Mouse (Mus musculus) embryo, embryonic 11 days (tissue): ENCODE data around the gene Dnmt3a.
A peak's percentile ranks its signal among the peaks of the same experiment; 100 is the strongest.

ENCODE experiments used
- DNase-seq: peaks from one replicate; pipeline ENCODE4 v3.0.0-alpha.2; 2015

Dnmt3a gene

GRCm38 (mm10) chr12:3856748-3857147 lies 50.9 kb downstream of the Dnmt3a start:
- no peak for DNase-seq

GRCm38 (mm10) chr12:3857231-3857630 lies 51.4 kb downstream of the Dnmt3a start:
- DNase-seq = no peak

- DNase-seq = no peak
Measured at GRCm38 (mm10) chr12:3857773-3858172, 52.0 kb downstream of the Dnmt3a start.

GRCm38 (mm10) chr12:3858754-3859153 lies 52.9 kb downstream of the Dnmt3a start:
- DNase-seq = no peak

- no peak for DNase-seq
Measured at GRCm38 (mm10) chr12:3859545-3859944, 53.7 kb downstream of the Dnmt3a start.

- no peak for DNase-seq
Measured at GRCm38 (mm10) chr12:3860005-3860404, 54.2 kb downstream of the Dnmt3a start.

- DNase-seq = no peak
Measured at GRCm38 (mm10) chr12:3861665-3862228, 55.9 kb downstream of the Dnmt3a start.

- no peak for DNase-seq
Measured at GRCm38 (mm10) chr12:3862253-3862652, 56.4 kb downstream of the Dnmt3a start.

- no peak for DNase-seq
Measured at GRCm38 (mm10) chr12:3864208-3864607, 58.4 kb downstream of the Dnmt3a start.

GRCm38 (mm10) chr12:3865594-3865993 lies 59.8 kb downstream of the Dnmt3a start:
- DNase-seq = no peak

GRCm38 (mm10) chr12:3866654-3867370 lies 61.0 kb downstream of the Dnmt3a start:
- DNase-seq = no peak

- no peak for DNase-seq
Measured at GRCm38 (mm10) chr12:3868115-3868514, 62.3 kb downstream of the Dnmt3a start.

- DNase-seq = no peak
Measured at GRCm38 (mm10) chr12:3868676-3869458, 63.1 kb downstream of the Dnmt3a start.

GRCm38 (mm10) chr12:3870024-3870423 lies 64.2 kb downstream of the Dnmt3a start:
- DNase-seq = no peak

- peak; percentile 62 for DNase-seq
Measured at GRCm38 (mm10) chr12:3870859-3871462, 65.2 kb downstream of the Dnmt3a start.

GRCm38 (mm10) chr12:3871637-3872036 lies 65.8 kb downstream of the Dnmt3a start:
- peak; percentile 71 for DNase-seq

- DNase-seq = no peak
Measured at GRCm38 (mm10) chr12:3872410-3873230, 66.8 kb downstream of the Dnmt3a start.

GRCm38 (mm10) chr12:3875474-3875873 lies 69.7 kb downstream of the Dnmt3a start:
- no peak for DNase-seq

GRCm38 (mm10) chr12:3877376-3877775 lies 71.6 kb downstream of the Dnmt3a start:
- DNase-seq = no peak

GRCm38 (mm10) chr12:3881474-3881873 lies 75.7 kb downstream of the Dnmt3a start:
- DNase-seq = no peak

- DNase-seq = peak; percentile 69
Measured at GRCm38 (mm10) chr12:3884892-3885493, 79.2 kb downstream of the Dnmt3a start.

- no peak for DNase-seq
Measured at GRCm38 (mm10) chr12:3886601-3887000, 80.8 kb downstream of the Dnmt3a start.
